Mouse (Mus musculus): ENCODE measurements around the gene Frmpd4.
A peak's percentile ranks its signal among the peaks of the same experiment; 100 is the strongest.

The Frmpd4 gene

GRCm38 (mm10) chrX:167522528-167522927 is 1054.5 kb downstream of the Frmpd4 start:
- DNase-seq, result no peak

GRCm38 (mm10) chrX:167518440-167518839 is 1058.6 kb downstream of the Frmpd4 start:
- no peak for DNase-seq

- DNase-seq, result peak; percentile 25 to 41
These were observed 1079.3 kb downstream of the Frmpd4 start for GRCm38 (mm10) chrX:167497780-167498179.

DNA sequence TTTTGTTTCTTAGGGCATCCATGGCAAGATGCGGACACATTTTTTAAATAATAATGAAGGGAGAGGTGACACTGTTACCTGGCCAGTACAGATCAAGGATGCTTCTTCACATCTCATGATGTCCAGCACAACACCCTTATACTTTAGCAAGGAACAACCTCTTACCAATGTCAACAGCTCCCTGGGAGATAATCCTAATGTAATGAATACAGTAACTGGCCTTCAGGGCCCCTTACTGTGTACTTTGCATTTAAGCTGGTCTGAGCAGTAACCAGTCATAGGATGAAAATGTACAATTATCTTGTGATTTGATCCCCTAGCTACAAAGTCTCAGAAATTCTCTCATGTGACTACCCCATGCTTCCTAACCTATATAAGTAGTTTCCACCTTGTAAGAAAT is 1084.8 kb downstream of the Frmpd4 start:
- no peak for DNase-seq

- no peak for DNase-seq
These were observed 1085.3 kb downstream of the Frmpd4 start for GRCm38 (mm10) chrX:167491589-167492207.

- DNase-seq, result no peak
These were observed 1093.4 kb downstream of the Frmpd4 start for GRCm38 (mm10) chrX:167483409-167484177.

- no peak for DNase-seq
These were observed 1099.4 kb downstream of the Frmpd4 start for GRCm38 (mm10) chrX:167477636-167478035.

- DNase-seq, result no peak
These were observed 1142.1 kb downstream of the Frmpd4 start for GRCm38 (mm10) chrX:167434883-167435282.

DNA sequence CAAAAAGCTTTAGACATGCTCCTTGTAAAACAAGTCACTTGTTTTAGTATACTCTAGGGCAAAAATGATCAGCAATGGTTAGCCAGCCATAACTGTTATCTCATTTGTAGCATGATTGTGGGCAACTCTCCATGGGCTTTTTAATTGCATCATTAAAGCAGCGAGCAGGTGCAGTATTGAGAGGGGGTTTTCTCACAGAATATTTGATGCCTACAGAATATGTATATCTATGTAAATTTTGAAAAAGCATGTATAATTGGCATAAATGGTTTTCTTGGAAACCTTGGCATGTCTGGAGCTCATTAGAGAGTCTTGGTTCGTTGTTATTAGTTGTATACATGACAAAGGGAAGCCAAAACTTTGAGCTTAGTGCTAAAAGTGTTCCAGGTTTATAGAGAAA is 1143.1 kb downstream of the Frmpd4 start:
- DNase-seq, result no peak

Data from lung, postnatal 4 days (tissue).